Mouse (Mus musculus): Measurements from ENCODE around the gene Lypd6b. TPM values are rescaled to one million over a fixed set of nuclear protein-coding genes. Genes with fewer than 3 reads are reported as not detected.

Gene Lypd6b
- polyA plus RNA-seq, 1 experiment = 14.2 TPM

DNA sequence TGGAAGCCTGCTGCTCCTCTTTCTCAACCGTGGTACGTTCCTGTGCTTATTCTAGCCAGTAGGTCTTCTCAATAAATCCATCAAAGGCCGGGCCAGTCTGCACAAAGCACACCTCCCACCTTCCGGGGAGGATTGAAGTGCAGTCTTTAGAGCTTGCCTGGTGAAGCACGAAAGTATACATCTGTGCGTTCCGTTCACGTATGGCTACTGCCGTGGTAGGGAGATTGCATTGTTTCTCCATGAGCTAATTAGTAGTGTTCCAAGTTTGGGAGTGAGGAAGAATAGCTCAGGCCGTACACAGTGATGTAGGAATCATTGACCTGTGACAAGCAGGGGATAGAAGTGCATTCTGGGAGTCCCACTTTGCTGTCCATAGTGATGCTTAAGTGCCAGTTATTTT lies 130.0 kb downstream of the Lypd6b start:
- no peak overlapping the region for H3K4me3 ChIP-seq (ENCODE audit: insufficient read depth, low read length)
- H3K27ac ChIP-seq (ENCODE audit: insufficient read depth, low read length) = no peak overlapping the region
- H3K4me1 ChIP-seq (ENCODE audit: control insufficient read depth, insufficient read depth, low read length) = no peaks in the 10 kb centered on the region
- TF ChIP-seq POLR2A (IDR thresholded peaks at IDR 0.05; ENCODE audit: extremely low read depth, insufficient read depth, low read length) (no peak), CTCF (IDR thresholded peaks at IDR 0.05; ENCODE audit: extremely low read depth, insufficient read depth, low read length) (no peak)

DNA sequence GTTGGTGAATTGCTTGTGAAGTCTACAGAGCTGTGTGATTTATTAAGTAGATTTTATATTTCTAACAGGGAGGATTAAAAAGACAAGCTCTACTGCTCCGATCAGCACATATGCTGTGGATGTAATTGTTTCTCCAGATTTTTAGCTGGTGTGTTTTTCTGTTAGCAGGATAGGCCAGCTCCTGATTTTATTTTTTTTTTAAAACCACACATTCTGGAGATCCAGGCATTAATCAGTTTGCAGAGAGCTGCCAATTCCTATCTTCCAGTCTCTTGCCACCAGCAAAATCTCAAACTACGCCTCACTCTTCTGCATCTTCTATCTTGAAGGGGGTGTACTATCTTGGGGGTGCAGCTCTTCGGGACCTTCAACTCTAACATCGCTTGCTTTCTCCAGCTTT lies 130.6 kb downstream of the Lypd6b start:
- Histone ChIP-seq H3K27ac (ENCODE audit: insufficient read depth, low read length) (no peak overlapping the region), H3K4me1 (ENCODE audit: control insufficient read depth, insufficient read depth, low read length) (no peaks in the 10 kb centered on the region), H3K4me3 (ENCODE audit: insufficient read depth, low read length) (no peak overlapping the region)
- TF ChIP-seq POLR2A (IDR thresholded peaks at IDR 0.05; ENCODE audit: extremely low read depth, insufficient read depth, low read length) (no peak), CTCF (IDR thresholded peaks at IDR 0.05; ENCODE audit: extremely low read depth, insufficient read depth, low read length) (no peak)

DNA sequence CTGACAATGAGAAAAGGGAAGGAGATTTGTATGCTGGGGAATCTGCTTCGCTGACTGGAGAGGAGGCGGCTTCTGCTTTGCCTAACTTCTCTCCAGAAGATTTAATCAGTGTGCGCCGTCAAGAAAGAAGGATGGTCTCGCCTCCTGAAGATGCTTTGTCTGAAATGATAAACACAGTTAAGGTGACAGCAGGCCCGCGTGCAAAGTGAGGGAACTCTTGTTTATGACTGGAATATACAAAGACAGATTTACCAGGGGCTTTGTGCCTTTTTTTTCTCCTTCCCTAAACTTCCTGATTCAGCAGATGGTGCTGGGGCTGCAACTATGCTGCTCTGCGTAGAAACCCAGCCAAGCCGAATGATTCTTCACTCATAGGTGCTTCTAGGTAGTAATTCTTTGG lies 131.2 kb downstream of the Lypd6b start:
- H3K27ac ChIP-seq (ENCODE audit: insufficient read depth, low read length) = no peak overlapping the region
- TF ChIP-seq CTCF (IDR thresholded peaks at IDR 0.05; ENCODE audit: extremely low read depth, insufficient read depth, low read length) = no peak
- no peak for TF ChIP-seq POLR2A (IDR thresholded peaks at IDR 0.05; ENCODE audit: extremely low read depth, insufficient read depth, low read length)
- H3K4me1 ChIP-seq (ENCODE audit: control insufficient read depth, insufficient read depth, low read length) = no peaks in the 10 kb centered on the region
- no peak overlapping the region for H3K4me3 ChIP-seq (ENCODE audit: insufficient read depth, low read length)

DNA sequence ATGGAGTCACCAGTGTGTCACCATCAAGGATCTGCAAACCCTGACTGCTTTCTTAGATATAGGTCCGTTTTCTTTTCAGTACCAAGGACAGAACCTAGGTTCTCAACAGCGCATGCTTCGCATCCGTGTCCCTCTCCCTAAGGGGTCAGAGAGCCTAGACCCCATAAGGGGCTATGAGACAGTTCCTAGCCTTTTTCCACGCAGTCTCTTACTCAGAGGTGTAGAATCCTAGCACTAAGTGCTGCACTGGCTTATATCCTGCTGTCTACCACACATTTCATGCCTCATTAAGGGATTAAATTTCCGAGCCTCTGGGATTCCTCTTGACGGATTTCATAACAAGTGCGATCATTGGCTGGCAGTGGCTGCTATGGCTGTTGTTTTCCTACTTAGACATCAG lies 134.5 kb downstream of the Lypd6b start:
- no peak overlapping the region for H3K27ac ChIP-seq (ENCODE audit: insufficient read depth, low read length)
- no peaks in the 10 kb centered on the region for H3K4me1 ChIP-seq (ENCODE audit: control insufficient read depth, insufficient read depth, low read length)
- TF ChIP-seq CTCF (IDR thresholded peaks at IDR 0.05; ENCODE audit: extremely low read depth, insufficient read depth, low read length) (no peak), POLR2A (IDR thresholded peaks at IDR 0.05; ENCODE audit: extremely low read depth, insufficient read depth, low read length) (no peak)
- H3K4me3 ChIP-seq (ENCODE audit: insufficient read depth, low read length) = no peak overlapping the region

DNA sequence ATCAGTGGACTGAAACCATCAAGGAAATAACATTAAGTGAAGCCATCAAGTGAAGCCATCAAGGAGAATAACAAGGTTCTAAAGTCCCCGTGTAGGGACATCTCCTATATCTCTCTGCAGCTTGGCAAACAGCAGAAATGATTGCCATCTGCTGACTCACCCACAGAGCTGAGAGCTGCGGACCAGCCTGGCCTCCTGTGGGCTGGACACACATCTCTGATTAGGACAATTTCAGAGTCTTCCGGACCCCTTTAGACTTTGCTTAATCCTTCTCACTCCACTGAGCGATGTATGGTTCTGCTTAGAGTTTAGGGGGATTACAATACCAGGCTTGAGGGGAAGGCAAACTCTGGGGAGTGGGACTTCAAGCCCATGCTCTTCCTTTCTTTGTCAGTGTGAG lies 135.3 kb downstream of the Lypd6b start:
- H3K27ac ChIP-seq (ENCODE audit: insufficient read depth, low read length) = no peak overlapping the region
- no peaks in the 10 kb centered on the region for H3K4me1 ChIP-seq (ENCODE audit: control insufficient read depth, insufficient read depth, low read length)
- TF ChIP-seq POLR2A (IDR thresholded peaks at IDR 0.05; ENCODE audit: extremely low read depth, insufficient read depth, low read length) (no peak), CTCF (IDR thresholded peaks at IDR 0.05; ENCODE audit: extremely low read depth, insufficient read depth, low read length) (no peak)
- no peak overlapping the region for H3K4me3 ChIP-seq (ENCODE audit: insufficient read depth, low read length)

DNA sequence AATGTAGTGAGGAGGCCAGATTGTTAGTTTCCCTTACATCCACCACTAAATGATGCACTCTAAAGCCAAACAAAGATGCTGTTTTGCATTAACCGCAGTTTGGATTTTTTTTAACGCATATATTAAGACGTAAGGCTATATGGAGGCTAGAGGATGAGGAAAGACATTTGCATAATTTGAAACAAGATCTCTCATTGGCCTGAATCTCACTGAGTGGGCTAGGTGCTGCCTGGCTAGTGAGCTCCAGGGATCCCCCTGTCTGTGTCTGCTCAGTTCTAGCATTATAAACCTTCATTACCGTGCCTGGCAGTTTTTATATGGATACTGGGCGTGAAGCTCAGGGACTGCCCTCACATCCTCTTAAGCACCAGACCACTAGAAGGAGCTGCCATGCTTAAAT lies 138.7 kb downstream of the Lypd6b start:
- TF ChIP-seq POLR2A (IDR thresholded peaks at IDR 0.05; ENCODE audit: extremely low read depth, insufficient read depth, low read length) (no peak), CTCF (IDR thresholded peaks at IDR 0.05; ENCODE audit: extremely low read depth, insufficient read depth, low read length) (no peak)
- Histone ChIP-seq H3K4me3 (ENCODE audit: insufficient read depth, low read length) (no peak overlapping the region), H3K4me1 (ENCODE audit: control insufficient read depth, insufficient read depth, low read length) (no peaks in the 10 kb centered on the region), H3K27ac (ENCODE audit: insufficient read depth, low read length) (no peak overlapping the region)

DNA sequence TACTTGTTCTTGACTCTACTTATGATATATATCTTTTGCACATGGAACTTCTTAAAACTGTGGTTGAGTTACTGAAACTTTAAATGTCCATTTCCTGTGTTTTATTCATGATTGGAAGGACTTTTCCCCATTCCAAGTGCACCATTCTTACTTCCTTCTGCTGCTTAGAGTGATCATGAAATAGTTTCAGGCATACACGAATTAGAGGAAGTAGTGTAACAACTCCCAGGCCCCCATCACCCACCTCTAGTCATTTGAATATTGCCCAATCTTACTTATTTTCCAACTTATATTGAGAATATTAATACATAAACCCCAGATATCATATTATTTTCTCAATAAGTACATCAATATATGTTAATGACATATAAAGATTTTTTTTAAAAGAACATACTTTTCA lies 139.9 kb downstream of the Lypd6b start:
- Histone ChIP-seq H3K4me3 (ENCODE audit: insufficient read depth, low read length) (no peak overlapping the region), H3K4me1 (ENCODE audit: control insufficient read depth, insufficient read depth, low read length) (no peaks in the 10 kb centered on the region), H3K27ac (ENCODE audit: insufficient read depth, low read length) (no peak overlapping the region)
- no peak for TF ChIP-seq POLR2A (IDR thresholded peaks at IDR 0.05; ENCODE audit: extremely low read depth, insufficient read depth, low read length)
- TF ChIP-seq CTCF (IDR thresholded peaks at IDR 0.05; ENCODE audit: extremely low read depth, insufficient read depth, low read length) = no peak

DNA sequence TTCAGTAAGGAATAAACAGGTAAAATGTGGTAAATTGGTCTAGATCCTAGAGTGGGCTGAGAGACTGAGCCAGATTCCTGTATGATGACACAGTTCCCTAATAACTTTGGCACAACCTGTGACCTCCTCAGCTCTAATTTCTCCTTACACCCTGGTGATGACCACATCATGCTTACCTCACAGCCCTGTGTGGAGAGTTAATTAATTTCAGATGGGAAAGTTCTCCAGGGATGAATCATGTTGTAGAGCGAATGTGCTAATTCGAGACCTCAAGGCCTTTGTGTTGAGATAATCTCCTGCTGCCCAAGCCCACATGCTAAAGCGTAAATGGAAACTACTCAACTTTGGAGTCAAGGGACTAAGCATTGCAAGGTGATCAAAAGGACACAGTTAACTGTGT lies 142.4 kb downstream of the Lypd6b start:
- H3K27ac ChIP-seq (ENCODE audit: insufficient read depth, low read length) = no peak overlapping the region
- TF ChIP-seq POLR2A (IDR thresholded peaks at IDR 0.05; ENCODE audit: extremely low read depth, insufficient read depth, low read length) = no peak
- no peak for TF ChIP-seq CTCF (IDR thresholded peaks at IDR 0.05; ENCODE audit: extremely low read depth, insufficient read depth, low read length)
- H3K4me1 ChIP-seq (ENCODE audit: control insufficient read depth, insufficient read depth, low read length) = no peaks in the 10 kb centered on the region
- H3K4me3 ChIP-seq (ENCODE audit: insufficient read depth, low read length) = no peak overlapping the region

DNA sequence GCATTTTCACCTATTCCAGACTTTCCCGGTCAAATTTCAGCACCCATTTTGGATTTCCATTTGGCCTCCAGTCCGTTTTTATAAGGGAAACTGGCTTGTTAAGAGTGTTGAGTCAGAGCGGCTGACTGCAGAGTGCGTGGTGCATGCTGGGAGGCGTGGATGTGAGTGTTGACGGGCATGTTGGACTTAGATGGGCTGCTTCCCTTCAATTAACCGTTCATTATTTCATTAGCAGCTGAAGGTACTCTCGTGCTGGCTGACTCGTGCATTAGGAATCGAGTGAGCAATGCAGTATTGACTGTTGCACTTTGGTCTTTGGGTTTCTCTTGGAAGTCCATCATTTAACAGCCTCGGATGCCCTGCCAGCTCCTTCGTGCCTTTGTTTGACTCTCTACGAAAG lies 150.1 kb downstream of the Lypd6b start:
- Histone ChIP-seq H3K4me3 (ENCODE audit: insufficient read depth, low read length) (no peak overlapping the region), H3K27ac (ENCODE audit: insufficient read depth, low read length) (no peak overlapping the region), H3K4me1 (ENCODE audit: control insufficient read depth, insufficient read depth, low read length) (no peaks in the 10 kb centered on the region; the same call in 1 of the 2 replicates)
- TF ChIP-seq POLR2A (IDR thresholded peaks at IDR 0.05; ENCODE audit: extremely low read depth, insufficient read depth, low read length) (no peak), CTCF (IDR thresholded peaks at IDR 0.05; ENCODE audit: extremely low read depth, insufficient read depth, low read length) (no peak)

DNA sequence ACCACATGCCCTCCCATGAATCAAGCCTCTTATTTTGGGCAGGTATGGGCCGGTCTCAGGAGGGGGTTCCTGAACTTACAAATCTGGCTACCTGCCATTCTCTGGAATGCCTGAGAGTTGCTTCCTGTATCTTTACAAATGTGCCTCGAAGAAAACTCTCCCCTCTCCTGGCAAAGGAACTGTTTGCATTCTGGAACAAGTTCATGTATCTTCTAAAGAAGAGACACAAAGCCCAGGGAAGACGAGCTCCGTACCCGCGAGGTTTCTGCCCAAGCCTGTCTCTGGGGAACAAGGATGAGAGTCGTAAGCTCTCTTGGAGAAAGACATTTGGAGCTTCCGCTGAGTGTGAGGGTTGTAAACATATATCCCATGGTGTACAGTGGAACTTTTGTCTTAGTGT lies 150.8 kb downstream of the Lypd6b start:
- Histone ChIP-seq H3K27ac (ENCODE audit: insufficient read depth, low read length) (no peak overlapping the region), H3K4me3 (ENCODE audit: insufficient read depth, low read length) (no peak overlapping the region), H3K4me1 (ENCODE audit: control insufficient read depth, insufficient read depth, low read length) (no peaks in the 10 kb centered on the region; the same call in 1 of the 2 replicates)
- no peak for TF ChIP-seq POLR2A (IDR thresholded peaks at IDR 0.05; ENCODE audit: extremely low read depth, insufficient read depth, low read length)

DNA sequence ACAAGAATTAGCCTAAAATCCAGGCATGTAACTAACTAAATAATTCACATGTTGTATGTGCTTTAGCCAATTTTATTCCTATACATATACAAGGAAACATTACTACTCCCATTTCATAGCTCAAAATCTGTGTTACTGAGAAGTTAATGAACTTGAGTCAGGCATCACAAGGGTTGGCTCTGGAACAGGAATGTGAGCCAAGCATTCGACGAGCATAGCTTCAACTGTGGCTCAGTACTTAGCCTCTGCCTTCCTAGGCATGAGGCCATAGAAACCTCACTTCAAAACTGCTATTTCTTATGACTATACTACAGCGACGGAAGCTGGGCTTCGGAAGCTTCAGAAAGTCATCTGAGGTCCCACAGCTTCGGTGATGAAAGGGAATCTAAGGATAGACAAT lies 152.9 kb downstream of the Lypd6b start:
- TF ChIP-seq POLR2A (IDR thresholded peaks at IDR 0.05; ENCODE audit: extremely low read depth, insufficient read depth, low read length) (no peak), CTCF (IDR thresholded peaks at IDR 0.05; ENCODE audit: extremely low read depth, insufficient read depth, low read length) (no peak)
- Histone ChIP-seq H3K4me3 (ENCODE audit: insufficient read depth, low read length) (no peak overlapping the region), H3K4me1 (ENCODE audit: control insufficient read depth, insufficient read depth, low read length) (no peaks in the 10 kb centered on the region; the same call in 1 of the 2 replicates), H3K27ac (ENCODE audit: insufficient read depth, low read length) (no peak overlapping the region)

Measured in cortical plate, adult 2 months (tissue).